Mouse (Mus musculus) myocyte (in vitro differentiated cells): ENCODE measurements around the gene Ifit1bl1.

Experiments
- MAX ChIP-seq: IDR thresholded peaks from one replicate; pipeline ENCODE4 v1.6.1; 2011; ENCODE audit warnings: low read depth, mild to moderate bottlenecking, control low read depth
- POLR2A ChIP-seq: IDR thresholded peaks from one replicate; pipeline ENCODE4 v1.6.1; 2011; ENCODE audit warnings: low read depth, mild to moderate bottlenecking, control low read depth, moderate library complexity; ENCODE audit not compliant: insufficient read length

DNA sequence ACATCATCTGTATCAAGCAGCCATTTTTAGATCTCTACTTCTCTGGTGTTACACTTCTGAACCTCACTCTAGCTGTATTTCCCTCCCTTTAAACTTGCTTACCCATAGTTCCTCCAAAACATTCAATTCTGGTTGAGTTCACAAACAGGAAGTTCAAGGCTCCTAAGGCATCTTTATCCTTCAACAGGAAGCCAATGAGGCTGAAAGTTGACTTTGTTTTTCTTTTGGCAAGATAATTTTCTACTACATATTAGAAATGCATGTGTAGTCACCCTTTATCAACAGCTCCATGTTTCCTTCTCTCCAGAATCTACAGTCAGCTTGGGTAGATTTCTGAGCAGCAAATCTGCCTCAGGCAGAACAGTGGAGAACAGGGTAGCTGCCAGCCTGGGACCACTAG lies 39.2 kb downstream of the Ifit1bl1 start:
- TF ChIP-seq MAX = no peak
- TF ChIP-seq POLR2A = no peak
